Mouse (Mus musculus): ENCODE measurements around the gene Ryr1. TPM values are rescaled to one million over a fixed set of nuclear protein-coding genes. Genes with fewer than 3 reads are reported as not detected.
A peak's percentile ranks its signal among the peaks of the same experiment; 100 is the strongest.

Gene Ryr1
- polyA plus RNA-seq, 1 experiment from 2014 or later, result 0.33 TPM

GRCm38 (mm10) chr7:29025566-29025965, 99.4 kb downstream of the Ryr1 start:
- Histone ChIP-seq H3K9me3 (replicated peaks) (no peaks in the 10 kb centered on the region), H3K36me3 (no peaks in the 10 kb centered on the region), H3K27me3 (replicated peaks) (peaks cover 26% of the 10 kb centered on the region), H3K4me3 (no peak overlapping the region), H3K4me2 (no peak overlapping the region), H3K27ac (no peak overlapping the region), H3K4me1 (peaks cover 48% of the 10 kb centered on the region), H3K9ac (no peak overlapping the region)
- ATAC-seq, result no peak
- WGBS (ENCODE audit: insufficient replicate concordance), result 71% methylated on average over 7 of the region's 7 CpGs

GRCm38 (mm10) chr7:29023514-29023913, 101.5 kb downstream of the Ryr1 start:
- H3K4me1 ChIP-seq, result peaks cover 39% of the 10 kb centered on the region
- 77% methylated on average over 8 of the region's 8 CpGs for WGBS (ENCODE audit: insufficient replicate concordance)
- no peak overlapping the region for H3K4me3 ChIP-seq
- no peak overlapping the region for H3K27ac ChIP-seq
- no peak overlapping the region for H3K9ac ChIP-seq
- ATAC-seq, result no peak
- H3K4me2 ChIP-seq, result no peak overlapping the region
- peaks cover 46% of the 10 kb centered on the region for H3K27me3 ChIP-seq (replicated peaks)
- H3K9me3 ChIP-seq (replicated peaks), result no peaks in the 10 kb centered on the region
- H3K36me3 ChIP-seq, result no peaks in the 10 kb centered on the region

GRCm38 (mm10) chr7:29022479-29022878, 102.5 kb downstream of the Ryr1 start:
- no peak for ATAC-seq
- H3K36me3 ChIP-seq, result no peaks in the 10 kb centered on the region
- H3K9ac ChIP-seq, result no peak overlapping the region
- 77% methylated on average over 8 of the region's 8 CpGs for WGBS (ENCODE audit: insufficient replicate concordance)
- no peaks in the 10 kb centered on the region for H3K9me3 ChIP-seq (replicated peaks)
- no peak overlapping the region for H3K27ac ChIP-seq
- H3K4me3 ChIP-seq, result no peak overlapping the region
- H3K27me3 ChIP-seq (replicated peaks), result peaks cover 57% of the 10 kb centered on the region
- no peak overlapping the region for H3K4me2 ChIP-seq
- H3K4me1 ChIP-seq, result peaks cover 37% of the 10 kb centered on the region

- ATAC-seq, result no peak
- peaks cover 19% of the 10 kb centered on the region for H3K4me1 ChIP-seq
- H3K36me3 ChIP-seq, result no peaks in the 10 kb centered on the region
- no peak overlapping the region for H3K27ac ChIP-seq
- peaks cover 6% of the 10 kb centered on the region for H3K9me3 ChIP-seq (replicated peaks)
- peak overlapping the region; percentile 40; the same call in 1 of the 2 replicates for H3K9ac ChIP-seq
- H3K27me3 ChIP-seq (replicated peaks), result peaks cover 69% of the 10 kb centered on the region
- 5% methylated on average over 88 of the region's 88 CpGs for WGBS (ENCODE audit: insufficient replicate concordance)
- H3K4me2 ChIP-seq, result peak overlapping the region; percentile 70
- H3K4me3 ChIP-seq, result peak overlapping the region; percentile 52
Observed at GRCm38 (mm10) chr7:29019447-29020220, 105.3 kb downstream of the Ryr1 start.

GRCm38 (mm10) chr7:29017222-29017621, 107.8 kb downstream of the Ryr1 start:
- whole genome bisulfite sequencing (ENCODE audit: insufficient replicate concordance), result 74% methylated on average over 7 of the region's 7 CpGs

GRCm38 (mm10) chr7:29016440-29016839, 108.5 kb downstream of the Ryr1 start:
- Histone ChIP-seq H3K27me3 (replicated peaks) (peaks cover 52% of the 10 kb centered on the region), H3K9ac (no peak overlapping the region; the same call in 1 of the 2 replicates), H3K4me1 (peaks cover 11% of the 10 kb centered on the region), H3K4me3 (no peak overlapping the region), H3K9me3 (replicated peaks) (peaks cover 7% of the 10 kb centered on the region), H3K36me3 (no peaks in the 10 kb centered on the region), H3K4me2 (no peak overlapping the region), H3K27ac (no peak overlapping the region)
- no peak for ATAC-seq
- WGBS (ENCODE audit: insufficient replicate concordance), result 61% methylated on average over 7 of the region's 7 CpGs

More at GRCm38 (mm10) chr7:29017222-29017621, 107.8 kb downstream of the Ryr1 start:
- Histone ChIP-seq H3K27me3 (replicated peaks) (peaks cover 57% of the 10 kb centered on the region), H3K4me2 (no peak overlapping the region), H3K4me1 (peaks cover 11% of the 10 kb centered on the region), H3K4me3 (no peak overlapping the region), H3K36me3 (no peaks in the 10 kb centered on the region), H3K27ac (no peak overlapping the region), H3K9me3 (replicated peaks) (peaks cover 7% of the 10 kb centered on the region), H3K9ac (no peak overlapping the region)
- ATAC-seq, result no peak

GRCm38 (mm10) chr7:29014984-29015383, 110.0 kb downstream of the Ryr1 start:
- H3K36me3 ChIP-seq, result no peaks in the 10 kb centered on the region
- H3K4me2 ChIP-seq, result no peak overlapping the region
- H3K4me1 ChIP-seq, result peaks cover 9% of the 10 kb centered on the region
- H3K27me3 ChIP-seq (replicated peaks), result peaks cover 37% of the 10 kb centered on the region
- H3K4me3 ChIP-seq, result no peak overlapping the region
- ATAC-seq, result no peak
- no peak overlapping the region for H3K9ac ChIP-seq
- 69% methylated on average over 1 of the region's 1 CpGs for WGBS (ENCODE audit: insufficient replicate concordance)
- H3K9me3 ChIP-seq (replicated peaks), result peaks cover 7% of the 10 kb centered on the region
- no peak overlapping the region for H3K27ac ChIP-seq

GRCm38 (mm10) chr7:29008714-29009113, 116.3 kb downstream of the Ryr1 start:
- Histone ChIP-seq H3K36me3 (no peaks in the 10 kb centered on the region), H3K4me3 (no peak overlapping the region), H3K9me3 (replicated peaks) (no peaks in the 10 kb centered on the region), H3K27me3 (replicated peaks) (0 out of 2 replicates have a peak, but pooled peaks cover 6% of the 10 kb centered on the region), H3K4me1 (peaks cover 19% of the 10 kb centered on the region), H3K4me2 (no peak overlapping the region), H3K27ac (no peak overlapping the region), H3K9ac (no peak overlapping the region)
- 44% methylated on average over 9 of the region's 9 CpGs for WGBS (ENCODE audit: insufficient replicate concordance)
- ATAC-seq, result no peak

- H3K4me3 ChIP-seq, result no peak overlapping the region
- no peak overlapping the region for H3K4me2 ChIP-seq
- 0 out of 2 replicates have a peak, but pooled peaks cover 3% of the 10 kb centered on the region for H3K36me3 ChIP-seq
- H3K9me3 ChIP-seq (replicated peaks), result no peaks in the 10 kb centered on the region
- 83% methylated on average over 10 of the region's 10 CpGs for WGBS (ENCODE audit: insufficient replicate concordance)
- H3K27me3 ChIP-seq (replicated peaks), result 0 out of 2 replicates have a peak, but pooled peaks cover 6% of the 10 kb centered on the region
- H3K27ac ChIP-seq, result no peak overlapping the region
- no peak overlapping the region for H3K9ac ChIP-seq
- H3K4me1 ChIP-seq, result peaks cover 25% of the 10 kb centered on the region
- no peak for ATAC-seq
Observed at GRCm38 (mm10) chr7:29008171-29008570, 116.8 kb downstream of the Ryr1 start.

- Histone ChIP-seq H3K36me3 (0 out of 2 replicates have a peak, but pooled peaks cover 4% of the 10 kb centered on the region), H3K27ac (no peak overlapping the region), H3K9ac (no peak overlapping the region), H3K27me3 (replicated peaks) (0 out of 2 replicates have a peak, but pooled peaks cover 6% of the 10 kb centered on the region), H3K4me2 (no peak overlapping the region), H3K4me3 (no peak overlapping the region), H3K9me3 (replicated peaks) (no peaks in the 10 kb centered on the region), H3K4me1 (peaks cover 29% of the 10 kb centered on the region)
- 53% methylated on average over 9 of the region's 9 CpGs for WGBS (ENCODE audit: insufficient replicate concordance)
- no peak for ATAC-seq
Observed at GRCm38 (mm10) chr7:29007224-29008101, 117.5 kb downstream of the Ryr1 start.

- H3K27ac ChIP-seq, result peak overlapping the region; percentile 73
- no peaks in the 10 kb centered on the region for H3K9me3 ChIP-seq (replicated peaks)
- H3K27me3 ChIP-seq (replicated peaks), result 0 out of 2 replicates have a peak, but pooled peaks cover 4% of the 10 kb centered on the region
- H3K4me1 ChIP-seq, result peaks cover 34% of the 10 kb centered on the region
- peak overlapping the region; percentile 87 for H3K4me2 ChIP-seq
- WGBS (ENCODE audit: insufficient replicate concordance), result 6% methylated on average over 43 of the region's 43 CpGs
- H3K36me3 ChIP-seq, result peaks cover 10% of the 10 kb centered on the region
- H3K4me3 ChIP-seq, result peak overlapping the region; percentile 53
- peak; percentile 95 for ATAC-seq
- H3K9ac ChIP-seq, result peak overlapping the region; percentile 65
Observed at GRCm38 (mm10) chr7:29000651-29001605, 124.1 kb downstream of the Ryr1 start.
